Mouse (Mus musculus): ENCODE data around the gene Memo1. TPM values are rescaled to one million over a fixed set of nuclear protein-coding genes. Genes with fewer than 3 reads are reported as not detected.
"Not testable (repeated sequence)": the region's sequence is repeated elsewhere in the genome, so short reads cannot be mapped to it uniquely, and the experiment has no call there.

The Memo1 gene
- total RNA-seq (2021) = 100 to 1,000 TPM in 1 of 2 experiments, 10 to 100 TPM in 1; 76.5 to 101 TPM
- long read RNA-seq, experiment 1, transcript Memo1-210 (9 exons, 3,163 nt) = major isoform, 16 of 22 reads
- long read RNA-seq, experiment 1, partial matches to known transcripts = 0 of 22 reads
- long read RNA-seq, experiment 1, other reads (novel, unspliced or antisense) = 6 of 22 reads
- long read RNA-seq, experiment 2, transcript Memo1-210 (9 exons, 3,163 nt) = major isoform, 46 of 73 reads
- long read RNA-seq, experiment 2, partial matches to known transcripts = 9 of 73 reads
- long read RNA-seq, experiment 2, other reads (novel, unspliced or antisense) = 17 of 73 reads

- peak; percentile 77 to 78 for DNase-seq (ENCODE audit: low spot score in 2 of 2)
These were observed at the start of gene Memo1 for GRCm38 (mm10) chr17:74295026-74295970. TSS of gene Memo1 (minus strand) at chr17:74295521.

DNA sequence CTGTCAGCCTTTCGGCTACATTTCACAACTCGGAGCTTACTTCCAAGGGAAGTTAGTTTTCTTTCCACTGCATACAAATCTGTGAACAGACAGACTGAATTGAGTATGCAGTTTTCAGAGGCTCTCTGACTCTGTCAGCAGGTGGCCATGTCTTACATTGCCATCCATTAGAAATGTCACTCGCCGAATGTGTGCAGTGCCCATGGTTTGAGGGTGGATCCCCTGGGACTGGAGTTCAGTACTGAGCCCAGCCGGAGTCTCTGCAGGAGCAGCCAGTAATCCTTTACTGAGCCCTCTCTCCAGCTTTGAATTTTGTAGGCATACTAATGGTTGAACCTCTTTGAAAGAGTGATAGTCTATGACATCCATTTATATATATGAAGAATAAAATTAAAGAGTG lies 45.8 kb upstream of the Memo1 start:
- no peak for DNase-seq (ENCODE audit: low spot score in 2 of 2)

- DNase-seq (ENCODE audit: low spot score in 2 of 2) = peak; percentile 80 to 82
These were observed 43.9 kb upstream of the Memo1 start, which contains the start of gene Spast for GRCm38 (mm10) chr17:74338937-74339804. TSS of gene Spast (plus strand) at chr17:74338987.

DNA sequence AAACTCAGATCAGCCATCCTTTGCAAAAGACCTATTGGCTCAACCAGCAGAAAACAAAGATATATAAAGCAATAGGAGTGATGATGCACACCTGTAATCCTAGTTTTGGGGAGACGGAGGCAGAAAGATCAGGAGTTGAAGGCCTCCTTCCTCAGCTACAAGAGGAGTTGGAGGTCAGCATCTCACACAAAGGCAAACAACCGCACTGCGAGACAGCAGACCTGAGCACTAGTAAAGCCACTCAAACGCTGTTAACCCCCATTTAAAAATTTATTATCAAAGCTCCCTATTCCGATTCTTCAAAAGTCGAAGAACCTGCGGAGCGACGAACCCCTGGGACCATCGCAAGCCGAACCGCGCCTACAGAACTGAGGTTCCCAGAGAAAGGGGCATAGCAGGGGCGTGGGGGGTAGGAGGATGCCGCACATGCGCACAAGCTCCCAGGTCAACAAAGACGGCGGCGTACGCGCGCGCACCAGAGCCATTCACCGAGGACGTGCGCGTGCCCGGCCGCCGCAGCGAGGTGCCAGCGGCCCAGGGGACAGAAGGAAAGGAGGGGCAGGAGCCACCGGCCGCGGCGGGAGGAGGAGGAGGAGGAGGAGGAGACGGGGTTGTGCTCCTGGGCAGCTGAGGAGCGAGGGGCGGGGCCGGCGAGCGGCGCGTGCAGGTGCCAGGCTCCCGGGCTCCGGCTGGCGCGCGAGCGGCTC lies 43.1 kb upstream of the Memo1 start:
- peak; percentile 91 to 94 for DNase-seq (ENCODE audit: low spot score in 2 of 2)

GRCm38 (mm10) chr17:74331049-74331676 lies 35.8 kb upstream of the Memo1 start:
- peak in 1 of 2 experiments; percentile 20 for DNase-seq (ENCODE audit: low spot score in 2 of 2)

DNA sequence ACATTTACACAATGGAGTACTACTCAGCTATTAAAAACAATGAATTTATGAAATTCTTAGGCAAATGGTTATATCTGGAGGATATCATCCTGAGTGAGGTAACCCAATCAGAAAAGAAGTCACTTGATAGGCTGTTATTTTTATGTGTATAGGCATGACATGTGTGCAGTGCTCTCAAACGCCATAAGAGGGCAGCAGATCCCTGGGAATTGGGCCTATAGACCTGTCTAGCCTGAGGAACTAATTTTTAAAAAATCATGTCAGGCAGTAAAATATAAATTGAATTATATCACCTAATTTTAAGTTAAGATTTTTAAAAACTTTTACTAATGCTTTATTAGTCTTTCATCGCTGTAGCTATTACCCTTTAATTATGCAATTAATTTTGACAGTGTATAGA lies 32.8 kb upstream of the Memo1 start:
- peak; percentile 42 for DNase-seq (ENCODE audit: low spot score in 2 of 2)

DNA sequence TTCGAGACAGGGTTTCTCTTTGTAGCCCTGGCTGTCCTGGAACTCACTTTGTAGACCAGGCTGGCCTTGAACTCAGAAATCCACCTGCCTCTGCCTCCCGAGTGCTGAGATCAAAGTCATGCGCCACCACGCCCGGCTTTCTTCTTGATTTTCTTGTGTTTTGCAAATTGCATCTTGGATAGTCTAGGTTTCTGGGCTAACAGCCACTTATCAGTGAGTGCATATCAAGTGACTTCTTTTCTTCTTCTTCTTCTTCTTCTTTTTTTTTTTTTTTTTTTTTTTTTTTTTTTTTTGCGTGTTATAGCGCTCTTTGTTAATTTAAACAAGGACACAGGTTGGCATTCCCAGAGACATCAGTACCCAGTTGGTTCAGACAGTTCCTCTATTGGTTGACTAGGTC lies 31.9 kb upstream of the Memo1 start:
- not testable (repeated sequence) for DNase-seq (ENCODE audit: low spot score in 2 of 2)

DNA sequence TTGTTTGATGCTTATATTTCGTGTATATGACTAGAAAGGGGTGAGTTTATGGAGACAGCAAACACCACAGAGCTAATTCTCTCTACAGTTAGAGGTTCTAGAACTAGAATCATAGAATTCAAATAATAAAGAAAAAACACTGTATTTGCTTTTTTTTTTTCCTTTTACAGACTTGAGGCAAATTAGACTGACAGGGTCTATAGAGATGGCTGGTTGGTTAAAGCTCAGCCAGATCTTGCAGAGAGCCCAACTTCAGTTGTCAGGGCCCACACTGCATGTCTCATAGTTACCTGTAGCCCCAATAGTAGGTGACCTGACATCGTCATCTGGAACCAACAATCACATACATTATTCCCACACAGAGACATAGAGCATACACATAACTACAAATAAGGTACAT lies 28.5 kb upstream of the Memo1 start, which contains the start of gene Dpy30:
TSS of gene Dpy30 (minus strand) at position 101 of the 400 bp plus-strand sequence.
- DNase-seq (ENCODE audit: low spot score in 2 of 2) = no peak

DNA sequence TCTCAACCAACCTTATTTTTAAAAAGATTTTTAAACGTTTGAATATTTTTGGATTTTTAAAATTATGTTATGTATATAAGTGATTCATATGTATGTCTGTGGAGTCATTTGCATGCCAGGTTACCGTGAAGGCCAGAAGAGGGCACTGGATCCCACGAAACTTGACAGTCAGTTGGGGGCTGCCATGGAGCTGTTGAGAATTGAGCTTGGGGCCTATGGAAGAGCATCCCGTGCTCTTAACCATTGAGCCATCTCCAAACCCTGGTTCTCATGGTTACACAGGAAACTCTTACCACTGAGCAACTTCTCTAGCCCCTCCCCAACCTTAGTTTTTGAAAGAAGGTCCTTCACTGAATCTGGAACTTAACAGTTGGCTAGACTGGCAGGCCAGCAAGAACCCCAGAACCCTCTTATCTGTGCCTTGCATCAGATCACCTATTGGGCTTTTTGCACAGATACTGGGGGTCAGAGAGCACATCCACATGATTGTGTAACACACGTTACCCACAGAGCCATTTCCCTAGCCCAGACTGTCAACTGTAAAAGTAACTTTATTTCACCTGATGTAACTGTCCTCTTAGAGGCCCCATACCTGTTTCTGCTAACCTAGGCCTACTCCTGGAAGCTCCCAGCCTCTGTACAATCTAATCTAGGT lies 27.2 kb upstream of the Memo1 start:
- DNase-seq (ENCODE audit: low spot score in 2 of 2) = no peak

DNA sequence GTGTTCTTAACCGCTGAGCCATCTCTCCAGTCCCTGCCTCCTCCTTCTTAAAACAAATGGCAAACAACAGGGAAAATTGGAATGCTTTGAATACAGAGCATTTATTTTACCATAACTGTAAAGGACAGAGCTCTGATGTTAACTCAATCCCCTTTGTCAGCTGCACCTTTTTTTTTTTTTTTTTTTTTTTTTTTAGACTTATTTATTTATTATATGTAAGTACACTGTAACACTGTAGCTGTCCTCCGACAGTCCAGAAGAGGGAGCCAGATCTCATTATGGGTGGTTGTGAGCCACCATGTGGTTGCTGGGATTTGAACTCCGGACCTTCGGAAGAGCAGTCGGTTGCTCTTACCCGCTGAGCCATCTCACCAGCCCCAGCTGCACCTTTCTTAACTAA lies 23.4 kb upstream of the Memo1 start:
- DNase-seq (ENCODE audit: low spot score in 2 of 2) = no peak

- peak; percentile 86 to 87 for DNase-seq (ENCODE audit: low spot score in 2 of 2)
These were observed 21.1 kb upstream of the Memo1 start for GRCm38 (mm10) chr17:74316309-74316863.

DNA sequence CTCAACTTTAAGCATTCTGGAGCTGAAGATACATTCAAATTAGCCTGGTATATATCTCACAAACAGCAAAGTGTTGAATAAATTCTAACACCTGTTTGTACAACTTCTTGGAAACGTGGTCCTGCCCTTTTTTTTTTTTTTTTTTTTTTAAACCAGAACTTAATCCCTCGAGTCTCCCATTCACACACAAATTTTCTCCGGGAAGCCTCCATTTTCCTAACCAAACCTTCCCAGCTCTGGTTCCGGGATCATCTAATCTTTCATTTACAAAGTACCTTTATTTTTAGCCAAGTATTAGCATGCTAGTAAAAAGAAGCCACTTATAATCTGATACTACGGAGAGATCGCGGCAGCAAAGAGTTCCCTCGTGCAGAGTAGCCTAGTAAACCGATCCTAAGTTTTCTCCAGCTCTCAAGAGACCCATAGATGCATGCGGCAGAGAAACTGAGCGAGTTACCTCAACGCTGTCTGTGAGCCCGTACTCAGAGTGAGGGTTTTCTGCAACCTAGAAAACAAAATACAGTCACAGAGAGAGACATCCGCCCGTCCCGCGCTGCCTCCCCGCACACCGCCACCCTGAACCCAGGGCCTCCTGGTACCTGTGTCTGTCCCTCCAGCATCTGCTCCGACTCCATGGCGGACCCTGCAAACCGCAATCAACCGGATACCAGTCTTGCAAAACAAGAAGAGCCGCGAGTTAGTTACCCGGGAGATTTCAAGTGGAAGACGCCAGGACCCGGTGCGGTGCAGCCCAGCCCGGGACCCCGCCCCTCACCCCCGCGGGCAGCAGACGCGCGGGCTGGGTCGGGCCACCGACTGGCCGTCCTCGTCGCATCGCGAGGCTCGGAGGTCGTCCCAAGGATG lies 20.4 kb upstream of the Memo1 start:
- no peak for DNase-seq (ENCODE audit: low spot score in 2 of 2)

- DNase-seq (ENCODE audit: low spot score in 2 of 2) = no peak
These were observed 10.7 kb upstream of the Memo1 start for GRCm38 (mm10) chr17:74306021-74306420.

GRCm38 (mm10) chr17:74305616-74306015 lies 10.3 kb upstream of the Memo1 start:
- DNase-seq (ENCODE audit: low spot score in 2 of 2) = no peak

DNA sequence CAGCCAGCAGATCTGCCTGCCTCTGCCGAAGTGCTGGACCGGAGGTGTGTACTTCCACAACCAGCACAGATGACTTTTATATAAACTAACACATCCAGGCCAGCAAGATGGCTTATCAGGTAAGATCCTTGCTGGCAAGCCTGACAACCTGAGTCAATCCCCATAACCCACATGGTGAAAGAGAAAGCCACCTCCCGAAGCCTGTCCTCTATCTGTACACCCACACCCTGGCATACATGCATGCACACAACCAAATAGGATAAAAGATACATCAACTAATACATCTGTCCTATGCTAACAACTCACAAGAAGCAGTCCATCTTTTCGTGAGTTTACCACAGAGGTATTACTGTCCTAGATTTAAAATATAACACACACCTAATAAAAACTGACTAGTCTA lies 8.7 kb upstream of the Memo1 start:
- DNase-seq (ENCODE audit: low spot score in 2 of 2) = no peak

GRCm38 (mm10) chr17:74300089-74300488 lies 4.8 kb upstream of the Memo1 start:
- DNase-seq (ENCODE audit: low spot score in 2 of 2) = no peak

- DNase-seq (ENCODE audit: low spot score in 2 of 2) = not testable (repeated sequence)
These were observed 1.7 kb upstream of the Memo1 start for GRCm38 (mm10) chr17:74296991-74297390.

All from adrenal gland, adult 18-20 months (tissue).